Mouse (Mus musculus) lung, embryonic 16.5 days (tissue): ENCODE data around the gene Vps8. TPM values are rescaled to one million over a fixed set of nuclear protein-coding genes. Genes with fewer than 3 reads are reported as not detected.

Source experiments
- ATAC-seq: fragments of 200-750 bp; cut with Nextera tagmentation; 2 replicates; pipeline ENCODE4 v1.8.0; 2017; ENCODE audit warnings: low read depth, mild to moderate bottlenecking, moderate library complexity
- H3K27ac ChIP-seq: fragments of 300-500 bp; sonication (generic); 2 replicates; pipeline ENCODE4 v1.5.1; 2014; ENCODE audit warnings: mild to moderate bottlenecking, control low read depth, low read length
- H3K27me3 ChIP-seq: fragments of 300-500 bp; sonication (generic); 2 replicates; pipeline ENCODE4 v1.6.1; 2014; ENCODE audit warnings: low read depth, low read length, mixed read lengths; ENCODE audit not compliant: control insufficient read depth, insufficient read depth
- H3K36me3 ChIP-seq: fragments of 300-500 bp; sonication (generic); 2 replicates; pipeline ENCODE4 v1.6.1; 2014; ENCODE audit warnings: low read length; ENCODE audit not compliant: control insufficient read depth, insufficient read depth
- H3K4me1 ChIP-seq: fragments of 300-500 bp; sonication (generic); replicated peaks from 2 replicates; pipeline ENCODE4 v1.6.1; 2014; ENCODE audit warnings: low read length, mixed read lengths; ENCODE audit not compliant: control insufficient read depth, insufficient read depth
- H3K4me2 ChIP-seq: fragments of 300-500 bp; sonication (generic); 2 replicates; pipeline ENCODE4 v1.6.1; 2014; ENCODE audit warnings: low read depth, low read length, control low read depth
- H3K4me3 ChIP-seq: fragments of 300-500 bp; sonication (generic); 2 replicates; pipeline ENCODE4 v1.5.1; 2014; ENCODE audit warnings: mild to moderate bottlenecking, low read length, control low read depth
- H3K9ac ChIP-seq: fragments of 300-500 bp; sonication (generic); 2 replicates; pipeline ENCODE4 v1.6.1; 2014; ENCODE audit warnings: low read length, control low read depth
- H3K9me3 ChIP-seq: fragments of 300-500 bp; sonication (generic); 2 replicates; pipeline ENCODE4 v1.6.1; 2016; ENCODE audit warnings: low read length; ENCODE audit not compliant: control insufficient read depth
- WGBS: fragments of 180-500 bp; shearing (Covaris S2); extraction: QIAGEN DNeasy Blood & Tissue Kit; methylation state at CpG from one replicate; pipeline ENCODE4 v1.1.7; 2014; 5-methylcytosine and 5-hydroxymethylcytosine counted together
- polyA plus RNA-seq: library from polyadenylated mRNA; unstranded; fragments of >200 nt; fragmentation: Nextera tagmentation; extraction: Ambion mirVana; gene quantifications from 2 replicates; pipeline ENCODE4 v1.2.1, GENCODE M21; 2015

Gene Vps8
- polyA plus RNA-seq, 1 experiment from 2014 or later: 16.4 TPM

- Histone ChIP-seq H3K9ac (no peak overlapping the region), H3K27ac (no peak overlapping the region), H3K36me3 (no peaks in the 10 kb centered on the region), H3K4me3 (no peak overlapping the region), H3K4me1 (no peaks in the 10 kb centered on the region), H3K27me3 (no peaks in the 10 kb centered on the region), H3K9me3 (no peaks in the 10 kb centered on the region), H3K4me2 (no peak overlapping the region)
- 49% methylated on average over 2 of the region's 2 CpGs for WGBS
- no peak for ATAC-seq
Observed at GRCm38 (mm10) chr16:21538889-21539288, 116.0 kb downstream of the Vps8 start.

DNA sequence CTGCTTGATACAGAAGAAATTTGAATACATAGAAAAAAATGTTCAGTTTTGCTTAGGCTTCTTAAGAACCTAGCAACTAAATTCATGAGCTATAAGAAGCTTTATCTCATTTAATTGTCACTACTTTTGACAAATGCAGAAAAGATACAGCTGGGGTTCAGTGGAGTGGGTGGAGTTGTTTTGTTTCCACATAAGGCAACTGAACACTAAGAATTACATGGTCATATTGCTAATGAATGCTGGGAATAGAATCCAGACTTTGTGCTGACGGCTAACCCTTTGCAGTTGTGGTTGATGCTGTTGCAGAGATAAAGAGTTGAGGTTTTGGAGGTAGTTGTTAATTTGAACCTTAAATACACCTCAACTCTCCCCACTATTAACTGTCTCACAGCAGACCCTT is 119.6 kb downstream of the Vps8 start:
- Histone ChIP-seq H3K27ac (no peak overlapping the region), H3K27me3 (no peaks in the 10 kb centered on the region), H3K4me3 (no peak overlapping the region), H3K4me2 (no peak overlapping the region), H3K9ac (no peak overlapping the region), H3K36me3 (no peaks in the 10 kb centered on the region), H3K9me3 (no peaks in the 10 kb centered on the region), H3K4me1 (no peaks in the 10 kb centered on the region)
- WGBS: 87% methylated on average over 1 of the region's 1 CpGs
- no peak for ATAC-seq

DNA sequence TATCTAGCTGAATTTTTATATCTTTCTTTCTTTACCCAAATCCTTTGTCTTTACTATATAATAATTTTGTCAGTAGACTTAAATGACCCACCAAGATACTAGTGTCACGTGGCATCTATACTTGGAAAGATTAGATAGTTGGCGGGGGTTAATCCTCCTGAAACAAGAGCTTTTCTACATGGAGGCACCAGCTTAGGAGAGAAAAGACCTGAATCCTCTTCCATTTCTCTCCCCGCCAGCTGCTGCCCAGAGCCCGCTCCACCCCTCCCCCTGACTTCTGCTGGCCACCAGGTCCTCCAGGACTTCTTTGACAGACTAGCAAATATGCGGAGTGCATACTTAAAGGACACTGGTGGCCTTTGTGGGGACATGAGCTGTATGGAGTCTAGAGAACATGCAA is 124.5 kb downstream of the Vps8 start:
- WGBS: 69% methylated on average over 5 of the region's 5 CpGs
- no peaks in the 10 kb centered on the region for H3K9me3 ChIP-seq

DNA sequence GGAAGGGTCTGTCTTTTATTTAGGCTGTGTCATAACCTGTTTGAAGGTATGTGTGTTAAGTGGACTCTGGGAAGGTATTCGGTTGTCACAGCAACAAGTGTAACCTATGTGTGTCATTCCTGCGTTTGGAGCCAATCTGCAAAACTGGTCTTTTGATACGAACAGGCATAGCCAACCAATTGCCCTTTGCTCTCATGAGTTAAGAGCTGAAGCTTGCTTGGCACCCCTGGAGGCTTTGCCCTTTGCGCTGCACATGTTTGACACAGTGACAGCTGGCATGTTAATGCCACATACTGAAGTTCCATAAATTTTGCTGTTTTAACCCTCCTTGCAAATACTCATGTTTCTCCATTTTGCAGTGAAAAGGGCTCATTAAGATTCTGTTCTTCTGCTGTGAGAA is 126.8 kb downstream of the Vps8 start:
- 65% methylated on average over 4 of the region's 4 CpGs for WGBS
- Histone ChIP-seq H3K4me3 (no peak overlapping the region), H3K4me1 (no peaks in the 10 kb centered on the region), H3K4me2 (no peak overlapping the region), H3K27me3 (no peaks in the 10 kb centered on the region), H3K36me3 (no peaks in the 10 kb centered on the region; the same call in 1 of the 2 replicates), H3K9ac (no peak overlapping the region), H3K27ac (no peak overlapping the region), H3K9me3 (no peaks in the 10 kb centered on the region)
- ATAC-seq: no peak

More for the DNA sequence above, 124.5 kb downstream of the Vps8 start:
- Histone ChIP-seq H3K27ac (no peak overlapping the region), H3K4me1 (no peaks in the 10 kb centered on the region), H3K4me3 (no peak overlapping the region), H3K36me3 (no peaks in the 10 kb centered on the region), H3K9ac (no peak overlapping the region), H3K27me3 (no peaks in the 10 kb centered on the region), H3K4me2 (no peak overlapping the region)
- no peak for ATAC-seq

DNA sequence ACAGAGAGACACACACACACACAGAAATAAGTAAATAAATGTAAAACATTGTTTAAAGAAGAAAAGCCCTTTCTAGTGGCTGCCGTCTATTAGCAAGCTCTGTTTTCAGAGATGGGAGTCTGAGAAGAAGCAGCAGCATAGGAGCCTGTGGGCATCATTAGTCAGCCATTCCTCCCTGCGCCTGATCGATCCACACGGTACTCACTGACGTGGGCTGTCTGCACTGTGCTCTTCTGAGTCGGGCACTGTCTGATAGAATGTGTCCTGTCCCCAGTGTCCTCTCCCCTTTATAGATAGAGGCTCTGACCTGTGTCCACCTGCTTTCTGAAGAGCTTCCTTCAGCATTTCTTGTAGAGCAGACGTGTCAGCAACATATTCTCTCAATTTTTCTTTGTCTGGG is 127.5 kb downstream of the Vps8 start:
- no peak overlapping the region for H3K4me2 ChIP-seq
- H3K9me3 ChIP-seq: no peaks in the 10 kb centered on the region
- H3K36me3 ChIP-seq: no peaks in the 10 kb centered on the region; the same call in 1 of the 2 replicates
- WGBS: 65% methylated on average over 7 of the region's 7 CpGs
- ATAC-seq: no peak
- H3K9ac ChIP-seq: no peak overlapping the region
- H3K27ac ChIP-seq: no peak overlapping the region
- H3K27me3 ChIP-seq: no peaks in the 10 kb centered on the region
- no peaks in the 10 kb centered on the region for H3K4me1 ChIP-seq
- no peak overlapping the region for H3K4me3 ChIP-seq

- ATAC-seq: no peak
- H3K9ac ChIP-seq: no peak overlapping the region
- no peaks in the 10 kb centered on the region for H3K9me3 ChIP-seq
- H3K36me3 ChIP-seq: no peaks in the 10 kb centered on the region; the same call in 1 of the 2 replicates
- no peak overlapping the region for H3K4me3 ChIP-seq
- no peak overlapping the region for H3K27ac ChIP-seq
- H3K4me2 ChIP-seq: no peak overlapping the region
- 63% methylated on average over 3 of the region's 3 CpGs for WGBS
- no peaks in the 10 kb centered on the region for H3K27me3 ChIP-seq
- no peaks in the 10 kb centered on the region for H3K4me1 ChIP-seq
Observed at GRCm38 (mm10) chr16:21553506-21553905, 130.6 kb downstream of the Vps8 start.

DNA sequence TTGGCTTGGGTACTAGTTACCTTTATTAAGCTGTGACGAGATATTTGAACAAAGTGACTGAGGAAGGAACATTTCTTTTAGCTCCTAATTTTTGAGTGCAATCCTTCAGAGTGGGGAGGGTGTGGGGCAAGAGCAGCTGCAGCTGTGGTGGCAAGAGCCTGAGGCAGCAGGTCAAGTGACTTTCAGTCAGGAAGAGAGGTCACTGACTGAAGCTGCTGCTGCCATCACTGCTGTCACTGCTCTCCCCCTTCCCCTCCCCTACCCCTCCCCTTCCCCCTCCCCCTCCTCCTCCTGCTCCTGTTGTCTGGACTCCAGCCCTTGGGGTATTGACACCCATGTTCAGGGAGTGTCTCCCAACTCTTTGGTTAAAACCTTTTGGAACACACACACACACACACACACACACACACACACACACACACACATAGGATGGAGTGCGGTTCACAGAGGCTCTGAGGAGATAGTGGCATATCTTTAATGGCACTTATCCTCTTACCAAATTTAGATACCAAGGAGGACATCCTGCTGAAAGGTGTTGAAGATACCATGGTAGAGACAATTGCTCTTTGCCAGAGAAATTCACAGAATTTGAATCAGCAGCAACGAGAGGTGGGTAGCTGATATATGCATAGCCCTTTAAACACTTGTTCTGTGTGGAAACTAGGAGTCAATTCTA is 139.8 kb downstream of the Vps8 start:
- Histone ChIP-seq H3K4me2 (no peak overlapping the region), H3K27me3 (no peaks in the 10 kb centered on the region), H3K9ac (no peak overlapping the region), H3K36me3 (peaks cover 5% of the 10 kb centered on the region; the same call in 1 of the 2 replicates), H3K27ac (no peak overlapping the region), H3K4me1 (no peaks in the 10 kb centered on the region), H3K4me3 (no peak overlapping the region), H3K9me3 (no peaks in the 10 kb centered on the region)
- 54% methylated on average over 3 of the region's 3 CpGs for WGBS
- ATAC-seq: peak; percentile 69

GRCm38 (mm10) chr16:21563322-21563721 is 140.4 kb downstream of the Vps8 start:
- Histone ChIP-seq H3K27ac (no peak overlapping the region), H3K9ac (no peak overlapping the region), H3K4me3 (no peak overlapping the region), H3K9me3 (no peaks in the 10 kb centered on the region), H3K36me3 (peaks cover 6% of the 10 kb centered on the region; the same call in 1 of the 2 replicates), H3K4me2 (no peak overlapping the region), H3K27me3 (no peaks in the 10 kb centered on the region), H3K4me1 (no peaks in the 10 kb centered on the region)
- 73% methylated on average over 6 of the region's 6 CpGs for whole genome bisulfite sequencing
- ATAC-seq: no peak

GRCm38 (mm10) chr16:21567093-21567492 is 144.2 kb downstream of the Vps8 start:
- 86% methylated on average over 5 of the region's 5 CpGs for WGBS
- Histone ChIP-seq H3K27me3 (no peaks in the 10 kb centered on the region), H3K9me3 (no peaks in the 10 kb centered on the region), H3K4me1 (no peaks in the 10 kb centered on the region), H3K27ac (no peak overlapping the region), H3K4me2 (no peak overlapping the region), H3K36me3 (0 out of 2 replicates have a peak, but pooled peaks cover 2% of the 10 kb centered on the region), H3K4me3 (no peak overlapping the region), H3K9ac (no peak overlapping the region)
- ATAC-seq: no peak
